Mouse (Mus musculus) cerebral cortex, adult 2 months (tissue): ENCODE measurements around the gene Zyg11b.

ENCODE experiments used
- WGBS: fragments of 180-500 bp; shearing (Covaris S2); methylation state at CpG from one replicate; pipeline ENCODE4 v1.1.7; 2018; 5-methylcytosine and 5-hydroxymethylcytosine counted together

Zyg11b gene

GRCm38 (mm10) chr4:108318649-108319615 is 18.0 kb upstream of the Zyg11b start:
- 69% methylated on average over 8 of the region's 8 CpGs for WGBS

- WGBS: 79% methylated on average over 12 of the region's 12 CpGs
Measured at GRCm38 (mm10) chr4:108317656-108318605, 17.0 kb upstream of the Zyg11b start.

GRCm38 (mm10) chr4:108314041-108314440 is 13.1 kb upstream of the Zyg11b start:
- 72% methylated on average over 5 of the region's 5 CpGs for WGBS

- WGBS: 76% methylated on average over 6 of the region's 6 CpGs
Measured at GRCm38 (mm10) chr4:108310706-108311105, 9.8 kb upstream of the Zyg11b start.

GRCm38 (mm10) chr4:108302296-108302890 is 1.5 kb upstream of the Zyg11b start:
- WGBS: 81% methylated on average over 5 of the region's 5 CpGs

- 1% methylated on average over 14 of the region's 14 CpGs for WGBS
Measured at GRCm38 (mm10) chr4:108300266-108300665, 630 bp downstream of the Zyg11b start.

GRCm38 (mm10) chr4:108276973-108277372 is 23.9 kb downstream of the Zyg11b start:
- 46% methylated on average over 3 of the region's 3 CpGs for WGBS

GRCm38 (mm10) chr4:108272286-108272685 is 28.6 kb downstream of the Zyg11b start:
- 43% methylated on average over 4 of the region's 4 CpGs for WGBS

- 91% methylated on average over 7 of the region's 7 CpGs for WGBS
Measured at GRCm38 (mm10) chr4:108265774-108266173, 35.1 kb downstream of the Zyg11b start.

- WGBS: 88% methylated on average over 6 of the region's 6 CpGs
Measured at GRCm38 (mm10) chr4:108253317-108253716, 47.6 kb downstream of the Zyg11b start.

GRCm38 (mm10) chr4:108250501-108250900 is 50.4 kb downstream of the Zyg11b start:
- WGBS: 95% methylated on average over 9 of the region's 9 CpGs

- 70% methylated on average over 3 of the region's 3 CpGs for WGBS
Measured at GRCm38 (mm10) chr4:108249314-108249713, 51.6 kb downstream of the Zyg11b start.

- 88% methylated on average over 3 of the region's 3 CpGs for WGBS
Measured at GRCm38 (mm10) chr4:108233654-108234053, 67.2 kb downstream of the Zyg11b start.

- WGBS: 74% methylated on average over 3 of the region's 3 CpGs
Measured at GRCm38 (mm10) chr4:108225341-108225872, 75.5 kb downstream of the Zyg11b start.

GRCm38 (mm10) chr4:108222507-108222906 is 78.4 kb downstream of the Zyg11b start:
- 85% methylated on average over 5 of the region's 5 CpGs for WGBS

GRCm38 (mm10) chr4:108219019-108219418 is 81.9 kb downstream of the Zyg11b start:
- WGBS: 46% methylated on average over 9 of the region's 9 CpGs

- 5% methylated on average over 101 of the region's 107 CpGs for WGBS
Measured at GRCm38 (mm10) chr4:108217332-108218179, 83.3 kb downstream of the Zyg11b start, which contains the start of gene Zyg11a. Zyg11a (minus strand) TSS chr4:108218048.

GRCm38 (mm10) chr4:108213023-108213422 is 87.9 kb downstream of the Zyg11b start:
- WGBS: 91% methylated on average over 2 of the region's 2 CpGs

GRCm38 (mm10) chr4:108204629-108205028 is 96.3 kb downstream of the Zyg11b start:
- WGBS: 95% methylated on average over 6 of the region's 6 CpGs

- 79% methylated on average over 2 of the region's 2 CpGs for WGBS
Measured at GRCm38 (mm10) chr4:108199236-108199635, 101.7 kb downstream of the Zyg11b start.
